Mouse (Mus musculus): Measurements from ENCODE around the gene Olfr638. TPM values are rescaled to one million over a fixed set of nuclear protein-coding genes. Genes with fewer than 3 reads are reported as not detected.

The Olfr638 gene
- not detected in 2 replicates for polyA plus RNA-seq (2012; rRNA removed)

GRCm38 (mm10) chr7:103998446-103998845, at the start of gene Olfr638:
Gene Olfr638, plus strand, starts transcription at chr7:103998746.

GRCm38 (mm10) chr7:103970852-103971251, 27.7 kb upstream of the Olfr638 start, which contains the start of gene Olfr635:
Gene Olfr635, plus strand, starts transcription at chr7:103971152.

DNA sequence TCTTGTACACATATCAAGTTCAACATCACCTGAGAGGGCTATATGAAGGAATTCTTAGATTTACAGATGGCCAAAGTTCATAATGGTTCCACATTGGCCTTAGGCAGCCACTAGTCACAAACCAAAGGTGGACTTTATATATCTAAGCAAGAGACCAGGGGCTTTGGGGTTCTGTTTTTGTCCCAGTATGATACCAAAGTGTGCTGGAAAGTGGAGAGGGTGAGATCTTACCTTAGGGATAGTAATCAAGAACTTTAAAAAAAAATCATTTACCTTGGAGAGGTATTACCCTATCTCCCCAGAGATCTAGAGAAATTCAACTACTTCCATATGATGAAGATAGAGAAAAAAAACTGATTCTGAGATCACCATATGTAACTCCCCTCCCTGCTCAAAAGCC, 18.7 kb downstream of the Olfr638 start, which contains the start of gene Olfr639:
Gene Olfr639 (minus strand): TSS at position 101 of the 400 bp plus-strand sequence.

GRCm38 (mm10) chr7:104025473-104025872, 26.9 kb downstream of the Olfr638 start, which contains the start of gene Olfr640:
Gene Olfr640, minus strand, starts transcription at chr7:104025573.

DNA sequence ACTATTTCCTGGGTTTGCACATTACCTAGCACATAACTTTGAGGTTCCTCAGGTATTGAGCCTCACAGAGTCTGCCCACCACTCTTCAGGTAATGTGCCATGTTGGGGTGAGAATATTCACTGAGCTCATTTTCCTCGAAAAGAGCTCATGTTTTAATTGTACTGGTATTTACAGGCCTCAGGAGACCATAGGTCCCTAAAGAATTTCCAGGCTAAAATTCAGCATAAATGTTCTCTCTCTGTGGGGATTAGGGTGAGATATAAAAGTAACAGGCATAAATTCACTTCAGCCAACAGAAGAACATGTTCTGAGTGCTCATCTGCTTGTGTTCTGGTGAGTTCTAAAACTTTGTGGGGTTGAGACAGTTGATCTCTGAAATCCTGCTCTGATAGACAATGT, 36.6 kb downstream of the Olfr638 start, which contains the start of gene Olfr641:
Gene Olfr641 (plus strand): TSS at position 301 of the 400 bp plus-strand sequence.

GRCm38 (mm10) chr7:104052566-104052965, 54.0 kb downstream of the Olfr638 start, which contains the start of gene Olfr642:
Gene Olfr642, minus strand, starts transcription at chr7:104052666.

Other genes starting within 250 kb of the Olfr638 start
- gene Olfr630, start 241.4 kb upstream of the Olfr638 start, polyA plus RNA-seq (2012; rRNA removed) = not detected in 2 replicates
- not detected in 2 replicates for gene Olfr69, start 227.2 kb upstream of the Olfr638 start, polyA plus RNA-seq (2012; rRNA removed)
- not detected in 2 replicates for gene Olfr68, start 219.0 kb upstream of the Olfr638 start, polyA plus RNA-seq (2012; rRNA removed)
- gene Olfr67, start 206.9 kb upstream of the Olfr638 start, polyA plus RNA-seq (2012; rRNA removed) = not detected in 2 replicates
- 36.7 and 60.5 TPM in 2 replicates for gene Hbb-bt, start 184.8 kb upstream of the Olfr638 start, polyA plus RNA-seq (2012; rRNA removed)
- gene Hbb-bs, start 170.7 kb upstream of the Olfr638 start, polyA plus RNA-seq (2012; rRNA removed) = 349 and 591 TPM in 2 replicates
- gene Hbb-bh2, start 158.2 kb upstream of the Olfr638 start, polyA plus RNA-seq (2012; rRNA removed) = not detected in 2 replicates
- not detected in 2 replicates for gene Hbb-bh1, start 155.6 kb upstream of the Olfr638 start, polyA plus RNA-seq (2012; rRNA removed)
- not detected in 2 replicates for gene Hbb-y, start 145.5 kb upstream of the Olfr638 start, polyA plus RNA-seq (2012; rRNA removed)
- not detected in 2 replicates for gene Olfr66, start 112.5 kb upstream of the Olfr638 start, polyA plus RNA-seq (2012; rRNA removed)
- not detected in 2 replicates for gene Olfr64, start 104.3 kb upstream of the Olfr638 start, polyA plus RNA-seq (2012; rRNA removed)
- not detected in 2 replicates for gene Olfr65, start 95.3 kb upstream of the Olfr638 start, polyA plus RNA-seq (2012; rRNA removed)
- gene Olfr631, start 69.9 kb upstream of the Olfr638 start, polyA plus RNA-seq (2012; rRNA removed) = not detected in 2 replicates
- gene Olfr632, start 64.4 kb upstream of the Olfr638 start, polyA plus RNA-seq (2012; rRNA removed) = not detected in 2 replicates
- not detected in 2 replicates for gene Olfr633, start 54.3 kb upstream of the Olfr638 start, polyA plus RNA-seq (2012; rRNA removed)
- gene Olfr635, start 27.6 kb upstream of the Olfr638 start, polyA plus RNA-seq (2012; rRNA removed) = not detected in 2 replicates
- not detected in 2 replicates for gene Olfr639, start 18.6 kb downstream of the Olfr638 start, polyA plus RNA-seq (2012; rRNA removed)
- gene Olfr640, start 26.8 kb downstream of the Olfr638 start, polyA plus RNA-seq (2012; rRNA removed) = not detected in 2 replicates
- gene Olfr641, start 36.7 kb downstream of the Olfr638 start, polyA plus RNA-seq (2012; rRNA removed) = not detected in 2 replicates
- not detected in 2 replicates for gene Olfr642, start 53.9 kb downstream of the Olfr638 start, polyA plus RNA-seq (2012; rRNA removed)
- gene 4930516K23Rik, start 62.7 kb downstream of the Olfr638 start, polyA plus RNA-seq (2012; rRNA removed) = not detected in 2 replicates
- not detected in 2 replicates for gene Olfr644, start 73.1 kb downstream of the Olfr638 start, polyA plus RNA-seq (2012; rRNA removed)
- not detected in 2 replicates for gene Olfr645, start 86.7 kb downstream of the Olfr638 start, polyA plus RNA-seq (2012; rRNA removed)
- not detected in 2 replicates for gene Olfr646, start 106.1 kb downstream of the Olfr638 start, polyA plus RNA-seq (2012; rRNA removed)
- gene Ubqln5, start 131.1 kb downstream of the Olfr638 start, polyA plus RNA-seq (2012; rRNA removed) = not detected in 2 replicates
- gene Olfr643, start 138.7 kb downstream of the Olfr638 start, polyA plus RNA-seq (2012; rRNA removed) = not detected in 2 replicates
- gene Ubqln3, start 144.5 kb downstream of the Olfr638 start, polyA plus RNA-seq (2012; rRNA removed) = not detected in 2 replicates
- not detected in 2 replicates for gene Ubqlnl, start 151.8 kb downstream of the Olfr638 start, polyA plus RNA-seq (2012; rRNA removed)
- gene Olfm5, start 166.1 kb downstream of the Olfr638 start, polyA plus RNA-seq (2012; rRNA removed) = not detected in 2 replicates
- 0.11 TPM in 1 of 2 replicates, not detected in the other for gene Olfr648, start 184.6 kb downstream of the Olfr638 start, polyA plus RNA-seq (2012; rRNA removed)
- not detected in 2 replicates for gene Olfr649, start 197.2 kb downstream of the Olfr638 start, polyA plus RNA-seq (2012; rRNA removed)
- 0.77 and 0.95 TPM in 2 replicates for gene Trim6, start 220.0 kb downstream of the Olfr638 start, polyA plus RNA-seq (2012; rRNA removed)
- gene Trim34a, start 245.7 kb downstream of the Olfr638 start, polyA plus RNA-seq (2012; rRNA removed) = 4.1 and 4.9 TPM in 2 replicates